Mouse (Mus musculus): Measurements from ENCODE around the gene Bace2.

The Bace2 gene

GRCm38 (mm10) chr16:97467993-97468791, 111.7 kb downstream of the Bace2 start:
- no peak for DNase-seq (ENCODE audit: low read depth, low spot score)

GRCm38 (mm10) chr16:97474671-97475070, 118.1 kb downstream of the Bace2 start:
- no peak for DNase-seq (ENCODE audit: low read depth, low spot score)

- no peak for DNase-seq (ENCODE audit: low read depth, low spot score)
Measured at GRCm38 (mm10) chr16:97475581-97475980, 119.0 kb downstream of the Bace2 start.

GRCm38 (mm10) chr16:97476524-97476923, 120.0 kb downstream of the Bace2 start:
- no peak for DNase-seq (ENCODE audit: low read depth, low spot score)

DNA sequence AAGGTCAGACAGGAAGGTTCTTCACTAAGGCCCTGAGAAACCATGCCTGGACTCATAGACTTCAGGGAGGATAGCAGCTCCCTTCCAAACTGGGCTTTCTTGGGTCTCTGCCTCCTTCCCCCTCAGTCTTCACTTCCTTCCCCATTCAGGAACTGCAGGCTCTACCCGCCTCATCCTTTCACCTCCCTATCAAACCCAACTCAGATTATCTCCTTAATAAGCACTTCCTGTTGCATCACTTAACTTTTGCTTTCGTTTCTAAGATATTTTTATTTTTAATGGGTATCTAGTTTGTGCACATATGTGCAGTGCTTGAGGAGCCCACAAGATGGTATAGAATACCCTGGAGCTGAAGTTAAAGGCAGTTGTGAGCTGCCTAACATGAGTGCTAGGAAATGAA, 122.1 kb downstream of the Bace2 start:
- no peak for DNase-seq (ENCODE audit: low read depth, low spot score)

- DNase-seq (ENCODE audit: low read depth, low spot score), result no peak
Measured at GRCm38 (mm10) chr16:97492369-97492768, 135.8 kb downstream of the Bace2 start.

Measured in ES-CJ7 (cell line).